Mouse (Mus musculus): Measurements from ENCODE around the gene Wrnip1.

The Wrnip1 gene

GRCm38 (mm10) chr13:32801693-32802221, at the start of gene Wrnip1:
Gene Wrnip1 (plus strand): TSS chr13:32802038.
- in situ Hi-C loops (cut with MboI, MseI) = loop anchor here (5.0 kb wide), 1 partner anchor 206 kb away; no protein-coding TSS in a partner anchor

GRCm38 (mm10) chr13:32752066-32752657, 49.7 kb upstream of the Wrnip1 start:
- in situ Hi-C loops (cut with MboI, MseI) = no loop called here

- in situ Hi-C loops (cut with MboI, MseI) = no loop called here
Measured at GRCm38 (mm10) chr13:32759036-32759435, 42.8 kb upstream of the Wrnip1 start.

GRCm38 (mm10) chr13:32760795-32761194, 41.0 kb upstream of the Wrnip1 start:
- in situ Hi-C loops (cut with MboI, MseI) = no loop called here

GRCm38 (mm10) chr13:32763141-32763540, 38.7 kb upstream of the Wrnip1 start:
- in situ Hi-C loops (cut with MboI, MseI) = no loop called here

- in situ Hi-C loops (cut with MboI, MseI) = no loop called here
Measured at GRCm38 (mm10) chr13:32764448-32764847, 37.4 kb upstream of the Wrnip1 start.

- in situ Hi-C loops (cut with MboI, MseI) = no loop called here
Measured at GRCm38 (mm10) chr13:32768104-32768503, 33.7 kb upstream of the Wrnip1 start.

GRCm38 (mm10) chr13:32769960-32770359, 31.9 kb upstream of the Wrnip1 start:
- in situ Hi-C loops (cut with MboI, MseI) = no loop called here

GRCm38 (mm10) chr13:32775889-32776288, 25.9 kb upstream of the Wrnip1 start:
- in situ Hi-C loops (cut with MboI, MseI) = no loop called here

GRCm38 (mm10) chr13:32776350-32776749, 25.5 kb upstream of the Wrnip1 start:
- in situ Hi-C loops (cut with MboI, MseI) = no loop called here

GRCm38 (mm10) chr13:32778861-32779260, 23.0 kb upstream of the Wrnip1 start:
- in situ Hi-C loops (cut with MboI, MseI) = no loop called here

GRCm38 (mm10) chr13:32783055-32783454, 18.8 kb upstream of the Wrnip1 start:
- in situ Hi-C loops (cut with MboI, MseI) = no loop called here

GRCm38 (mm10) chr13:32783816-32784215, 18.0 kb upstream of the Wrnip1 start, which contains the start of gene Mylk4:
Gene Mylk4 (minus strand): TSS chr13:32783954.
- in situ Hi-C loops (cut with MboI, MseI) = no loop called here

- in situ Hi-C loops (cut with MboI, MseI) = no loop called here
Measured at GRCm38 (mm10) chr13:32787584-32787983, 14.3 kb upstream of the Wrnip1 start.

GRCm38 (mm10) chr13:32789781-32790180, 12.1 kb upstream of the Wrnip1 start:
- in situ Hi-C loops (cut with MboI, MseI) = no loop called here

GRCm38 (mm10) chr13:32794619-32795018, 7.2 kb upstream of the Wrnip1 start:
- in situ Hi-C loops (cut with MboI, MseI) = no loop called here

- in situ Hi-C loops (cut with MboI, MseI) = no loop called here
Measured at GRCm38 (mm10) chr13:32795166-32795565, 6.7 kb upstream of the Wrnip1 start.

GRCm38 (mm10) chr13:32797085-32797484, 4.8 kb upstream of the Wrnip1 start:
- in situ Hi-C loops (cut with MboI, MseI) = no loop called here

GRCm38 (mm10) chr13:32799131-32799530, 2.7 kb upstream of the Wrnip1 start:
- in situ Hi-C loops (cut with MboI, MseI) = no loop called here

- in situ Hi-C loops (cut with MboI, MseI) = loop anchor here (5.0 kb wide), 1 partner anchor 206 kb away; no protein-coding TSS in a partner anchor
Measured at GRCm38 (mm10) chr13:32800859-32801258, 979 bp upstream of the Wrnip1 start.

GRCm38 (mm10) chr13:32802259-32803081, 632 bp downstream of the Wrnip1 start, which contains the start of gene D930007J09Rik:
Gene D930007J09Rik (minus strand): TSS chr13:32802849.
- in situ Hi-C loops (cut with MboI, MseI) = loop anchor here (5.0 kb wide), 1 partner anchor 205 kb away; no protein-coding TSS in a partner anchor

- in situ Hi-C loops (cut with MboI, MseI) = loop anchor here (5.0 kb wide), 1 partner anchor 203 kb away; no protein-coding TSS in a partner anchor
Measured at GRCm38 (mm10) chr13:32803701-32804345, 2.0 kb downstream of the Wrnip1 start.
